Mouse (Mus musculus) hindbrain, embryonic 15.5 days (tissue): ENCODE measurements at regions not wholly inside any gene's neighbourhood (a gene's known extent, or its start where the extent isn't known, plus 50 kb on each side); places are given as distances from the start of the nearest gene placed in this dataset.
A peak's percentile ranks its signal among the peaks of the same experiment; 100 is the strongest.

ENCODE experiments used
- ATAC-seq: fragments of 200-750 bp; cut with Nextera tagmentation; 2 replicates; pipeline ENCODE4 v1.8.0; 2017; ENCODE audit warnings: low read depth, moderate number of reproducible peaks, moderate TSS enrichment; ENCODE audit not compliant: low FRiP score
- H3K27ac ChIP-seq: fragments of 300-500 bp; sonication (generic); replicated peaks from 2 replicates; pipeline ENCODE4 v1.5.1; 2015; ENCODE audit warnings: mild to moderate bottlenecking, inconsistent platforms
- H3K27me3 ChIP-seq: fragments of 300-500 bp; sonication (generic); 2 replicates; pipeline ENCODE4 v1.6.1; 2015; ENCODE audit warnings: control low read depth, inconsistent platforms
- H3K36me3 ChIP-seq: fragments of 300-500 bp; sonication (generic); 2 replicates; pipeline ENCODE4 v1.6.1; 2015; ENCODE audit warnings: control low read depth, inconsistent platforms
- H3K4me1 ChIP-seq: fragments of 300-500 bp; sonication (generic); replicated peaks from 2 replicates; pipeline ENCODE4 v1.6.1; 2015; ENCODE audit warnings: control low read depth, inconsistent platforms
- H3K4me2 ChIP-seq: fragments of 300-500 bp; sonication (generic); 2 replicates; pipeline ENCODE4 v1.6.1; 2015; ENCODE audit warnings: moderate library complexity, mild to moderate bottlenecking, inconsistent platforms
- H3K4me3 ChIP-seq: fragments of 300-500 bp; sonication (generic); 2 replicates; pipeline ENCODE4 v1.5.1; 2015; ENCODE audit warnings: mild to moderate bottlenecking, inconsistent platforms
- H3K9ac ChIP-seq: fragments of 300-500 bp; sonication (generic); 2 replicates; pipeline ENCODE4 v1.6.1; 2015; ENCODE audit warnings: inconsistent platforms
- H3K9me3 ChIP-seq: fragments of 300-500 bp; sonication (generic); 2 replicates; pipeline ENCODE4 v1.6.1; 2016; ENCODE audit warnings: control low read depth, inconsistent platforms
- WGBS: fragments of 180-500 bp; shearing (Covaris S2); methylation state at CpG from one replicate; pipeline ENCODE4 v1.1.7; 2015; 5-methylcytosine and 5-hydroxymethylcytosine counted together

DNA sequence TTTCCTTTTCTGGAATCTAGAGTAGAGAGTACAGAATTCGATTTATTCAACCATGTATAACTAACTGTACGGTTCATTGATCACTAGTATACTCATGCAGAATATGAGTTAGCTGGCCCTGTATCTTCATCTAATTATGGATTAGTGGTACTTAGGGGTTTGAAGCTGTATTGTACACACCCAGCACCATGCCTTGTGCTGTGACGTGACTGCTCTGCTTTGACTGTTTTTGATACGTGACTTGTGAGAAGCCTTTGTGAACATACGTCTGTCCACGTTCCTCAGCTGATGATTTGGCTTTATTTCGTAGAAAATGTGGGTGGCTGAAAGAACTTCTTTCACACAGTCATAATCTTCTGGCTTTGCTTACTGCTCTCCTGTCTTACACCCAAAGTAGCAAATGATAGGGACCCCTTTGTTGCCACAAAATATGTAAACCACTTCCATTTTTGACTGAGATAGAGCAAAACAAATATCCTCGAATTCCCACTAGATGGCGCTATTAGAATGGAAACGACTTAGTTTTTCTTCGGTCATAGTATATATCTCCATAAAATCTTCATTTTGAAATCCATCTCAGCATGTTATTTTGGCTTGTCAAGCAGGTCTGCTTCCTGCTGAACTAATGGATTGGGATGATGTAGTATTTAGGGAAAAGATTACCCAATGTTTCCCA is 102.0 kb upstream of the Cwc22 start:
- H3K9me3 ChIP-seq, result no peaks in the 10 kb centered on the region
- peak; percentile 57 for ATAC-seq
- H3K27me3 ChIP-seq, result no peaks in the 10 kb centered on the region
- 35% methylated on average over 11 of the region's 11 CpGs for WGBS
- peak overlapping the region; percentile 47 for H3K27ac ChIP-seq
- H3K9ac ChIP-seq, result 0 out of 2 replicates have a peak overlapping the region, but pooled peaks have one; percentile 7
- peak overlapping the region; percentile 51 for H3K4me2 ChIP-seq
- peaks cover 13% of the 10 kb centered on the region for H3K4me1 ChIP-seq
- no peaks in the 10 kb centered on the region for H3K36me3 ChIP-seq
- no peak overlapping the region for H3K4me3 ChIP-seq

GRCm38 (mm10) chr2:78027319-78027718 is 81.1 kb upstream of the Cwc22 start:
- Histone ChIP-seq H3K27me3 (no peaks in the 10 kb centered on the region), H3K36me3 (no peaks in the 10 kb centered on the region), H3K9me3 (no peaks in the 10 kb centered on the region), H3K4me2 (no peak overlapping the region), H3K4me3 (no peak overlapping the region), H3K4me1 (no peaks in the 10 kb centered on the region), H3K27ac (no peak overlapping the region), H3K9ac (no peak overlapping the region)
- WGBS, result 92% methylated on average over 2 of the region's 2 CpGs
- no peak for ATAC-seq

GRCm38 (mm10) chr2:78026808-78027207 is 80.6 kb upstream of the Cwc22 start:
- H3K4me2 ChIP-seq, result no peak overlapping the region
- WGBS, result 63% methylated on average over 6 of the region's 6 CpGs
- no peaks in the 10 kb centered on the region; the same call in 1 of the 2 replicates for H3K4me1 ChIP-seq
- H3K9me3 ChIP-seq, result no peaks in the 10 kb centered on the region
- H3K27ac ChIP-seq, result no peak overlapping the region
- no peak for ATAC-seq
- no peak overlapping the region for H3K4me3 ChIP-seq
- no peak overlapping the region for H3K9ac ChIP-seq
- no peaks in the 10 kb centered on the region for H3K27me3 ChIP-seq
- H3K36me3 ChIP-seq, result no peaks in the 10 kb centered on the region

- ATAC-seq, result no peak
- H3K9ac ChIP-seq, result no peak overlapping the region
- no peaks in the 10 kb centered on the region for H3K9me3 ChIP-seq
- no peak overlapping the region for H3K4me2 ChIP-seq
- H3K4me3 ChIP-seq, result no peak overlapping the region
- H3K27ac ChIP-seq, result no peak overlapping the region
- H3K27me3 ChIP-seq, result no peaks in the 10 kb centered on the region
- no peaks in the 10 kb centered on the region; the same call in 1 of the 2 replicates for H3K4me1 ChIP-seq
- WGBS, result 67% methylated on average over 16 of the region's 16 CpGs
- H3K36me3 ChIP-seq, result no peaks in the 10 kb centered on the region
These were observed 79.7 kb upstream of the Cwc22 start for GRCm38 (mm10) chr2:78025651-78026435.

- 93% methylated on average over 1 of the region's 1 CpGs for WGBS
- no peak for ATAC-seq
- Histone ChIP-seq H3K4me2 (no peak overlapping the region), H3K9me3 (no peaks in the 10 kb centered on the region), H3K27me3 (no peaks in the 10 kb centered on the region), H3K27ac (no peak overlapping the region), H3K4me3 (no peak overlapping the region), H3K9ac (no peak overlapping the region), H3K36me3 (no peaks in the 10 kb centered on the region), H3K4me1 (no peaks in the 10 kb centered on the region; the same call in 1 of the 2 replicates)
These were observed 78.9 kb upstream of the Cwc22 start for GRCm38 (mm10) chr2:78024981-78025565.

DNA sequence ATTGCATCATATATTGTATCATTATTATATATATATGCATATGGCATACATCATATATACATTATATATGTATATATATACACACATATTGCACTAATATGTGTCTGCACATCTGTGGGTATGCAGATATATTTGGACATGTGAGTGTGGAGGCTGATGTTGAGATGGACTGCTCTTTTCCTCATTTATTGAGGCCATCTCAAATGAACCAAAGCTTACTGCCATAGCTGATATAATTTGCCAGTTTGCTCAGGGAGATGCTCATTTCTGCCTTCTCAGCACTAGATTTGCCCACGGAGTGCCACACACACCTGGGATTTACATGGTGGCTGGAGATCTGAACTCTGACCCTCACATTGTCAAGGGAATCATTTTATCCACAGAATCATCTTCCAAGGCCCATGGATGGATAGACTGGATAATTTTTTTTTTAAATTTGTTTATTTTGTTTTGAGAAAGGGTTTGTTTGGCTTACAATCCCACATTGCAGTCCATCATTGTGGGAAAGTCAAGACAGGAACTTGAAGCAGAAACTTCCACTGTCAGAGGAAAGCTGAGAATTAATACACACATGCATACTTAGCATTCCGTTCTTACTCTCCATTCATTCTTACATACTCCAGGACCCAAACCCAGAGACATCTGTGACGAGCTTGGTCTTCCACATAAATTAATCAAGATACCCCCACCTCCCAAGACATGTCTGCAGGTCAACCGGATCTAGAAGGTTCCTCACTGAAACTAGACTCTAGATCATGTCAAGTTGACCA is 77.9 kb upstream of the Cwc22 start:
- ATAC-seq, result no peak
- Histone ChIP-seq H3K9me3 (no peaks in the 10 kb centered on the region), H3K36me3 (no peaks in the 10 kb centered on the region), H3K4me1 (no peaks in the 10 kb centered on the region; the same call in 1 of the 2 replicates), H3K4me3 (no peak overlapping the region), H3K27ac (no peak overlapping the region), H3K4me2 (no peak overlapping the region), H3K9ac (no peak overlapping the region), H3K27me3 (no peaks in the 10 kb centered on the region)
- 72% methylated on average over 4 of the region's 4 CpGs for WGBS

GRCm38 (mm10) chr2:78023416-78023815 is 77.2 kb upstream of the Cwc22 start:
- H3K27ac ChIP-seq, result no peak overlapping the region
- H3K4me2 ChIP-seq, result no peak overlapping the region
- 90% methylated on average over 2 of the region's 2 CpGs for WGBS
- H3K9me3 ChIP-seq, result no peaks in the 10 kb centered on the region
- H3K9ac ChIP-seq, result no peak overlapping the region
- ATAC-seq, result no peak
- no peaks in the 10 kb centered on the region for H3K27me3 ChIP-seq
- no peaks in the 10 kb centered on the region for H3K36me3 ChIP-seq
- no peaks in the 10 kb centered on the region; the same call in 1 of the 2 replicates for H3K4me1 ChIP-seq
- no peak overlapping the region for H3K4me3 ChIP-seq

- no peaks in the 10 kb centered on the region for H3K9me3 ChIP-seq
- no peaks in the 10 kb centered on the region for H3K36me3 ChIP-seq
- no peak overlapping the region for H3K4me3 ChIP-seq
- no peak overlapping the region for H3K27ac ChIP-seq
- no peaks in the 10 kb centered on the region; the same call in 1 of the 2 replicates for H3K4me1 ChIP-seq
- 75% methylated on average over 4 of the region's 4 CpGs for WGBS
- no peak overlapping the region for H3K9ac ChIP-seq
- no peaks in the 10 kb centered on the region for H3K27me3 ChIP-seq
- ATAC-seq, result no peak
- no peak overlapping the region for H3K4me2 ChIP-seq
These were observed 76.6 kb upstream of the Cwc22 start for GRCm38 (mm10) chr2:78022756-78023155.

DNA sequence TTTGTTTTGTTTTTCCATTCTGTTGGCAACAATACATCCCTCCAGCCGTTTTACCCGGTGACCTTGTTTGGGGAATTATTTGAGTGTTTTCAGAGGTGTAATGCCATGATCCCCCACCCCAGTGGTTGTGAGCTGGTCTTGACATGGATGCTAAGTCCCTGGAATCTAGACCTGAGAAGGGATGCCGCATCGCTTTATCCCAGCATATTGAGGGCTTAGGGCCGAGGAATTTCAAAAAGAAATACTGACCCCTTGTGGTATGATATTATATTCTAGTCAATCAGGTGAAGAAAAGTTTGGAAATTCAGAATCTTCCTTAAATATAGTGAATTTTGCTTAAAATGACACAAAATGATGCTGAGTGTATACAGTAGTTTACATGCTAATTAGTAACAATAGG is 75.7 kb upstream of the Cwc22 start:
- H3K27ac ChIP-seq, result no peak overlapping the region
- no peak overlapping the region for H3K9ac ChIP-seq
- peak; percentile 71; the same call in 1 of the 2 replicates for ATAC-seq
- H3K27me3 ChIP-seq, result no peaks in the 10 kb centered on the region
- H3K4me3 ChIP-seq, result no peak overlapping the region
- no peaks in the 10 kb centered on the region; the same call in 1 of the 2 replicates for H3K4me1 ChIP-seq
- WGBS, result 29% methylated on average over 5 of the region's 5 CpGs
- no peak overlapping the region for H3K4me2 ChIP-seq
- no peaks in the 10 kb centered on the region for H3K36me3 ChIP-seq
- no peaks in the 10 kb centered on the region for H3K9me3 ChIP-seq

DNA sequence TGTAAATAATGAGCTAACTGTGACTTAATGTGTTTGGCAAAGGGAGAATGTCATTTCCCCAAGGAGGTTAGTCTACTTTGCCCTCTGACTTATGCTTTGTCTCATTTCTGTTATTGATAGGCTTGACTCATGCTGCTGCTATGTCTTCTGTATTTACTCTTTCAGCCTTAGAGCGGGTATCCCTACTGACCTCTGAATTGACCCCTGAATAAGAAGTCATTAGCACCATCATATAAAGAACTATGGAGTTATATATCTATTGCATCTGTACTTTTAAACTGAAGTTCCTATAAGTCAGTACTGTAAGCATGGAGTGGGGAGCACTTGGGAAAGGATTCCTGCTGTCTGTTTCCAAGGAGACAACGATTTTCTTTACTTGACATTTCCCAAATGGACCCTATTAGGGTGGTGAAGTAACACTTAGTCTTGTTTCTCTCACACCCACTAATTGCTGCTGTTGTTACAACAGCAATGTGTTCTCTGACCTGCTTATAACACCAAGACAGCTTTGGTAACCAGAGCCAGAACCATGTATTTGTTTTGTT is 75.3 kb upstream of the Cwc22 start:
- H3K4me3 ChIP-seq, result no peak overlapping the region
- no peak overlapping the region for H3K9ac ChIP-seq
- WGBS, result 66% methylated on average over 2 of the region's 2 CpGs
- H3K4me2 ChIP-seq, result no peak overlapping the region
- H3K27me3 ChIP-seq, result no peaks in the 10 kb centered on the region
- H3K4me1 ChIP-seq, result no peaks in the 10 kb centered on the region; the same call in 1 of the 2 replicates
- H3K9me3 ChIP-seq, result no peaks in the 10 kb centered on the region
- ATAC-seq, result no peak; the same call in 1 of the 2 replicates
- H3K36me3 ChIP-seq, result no peaks in the 10 kb centered on the region
- no peak overlapping the region for H3K27ac ChIP-seq

GRCm38 (mm10) chr2:78020516-78020915 is 74.3 kb upstream of the Cwc22 start:
- H3K27ac ChIP-seq, result no peak overlapping the region
- no peak for ATAC-seq
- no peak overlapping the region for H3K9ac ChIP-seq
- H3K4me2 ChIP-seq, result no peak overlapping the region
- H3K27me3 ChIP-seq, result no peaks in the 10 kb centered on the region
- H3K4me1 ChIP-seq, result no peaks in the 10 kb centered on the region; the same call in 1 of the 2 replicates
- no peaks in the 10 kb centered on the region for H3K36me3 ChIP-seq
- WGBS, result 89% methylated on average over 3 of the region's 3 CpGs
- no peaks in the 10 kb centered on the region for H3K9me3 ChIP-seq
- H3K4me3 ChIP-seq, result no peak overlapping the region
